ENCODE assay signal across 14 mouse cellular contexts in genomic region chr11:105388636-105389035, GRCm38 (mm10).
DNase-seq lines count a peak whose midpoint lies in the region; ATAC-seq lines count a peak whose summit lies in the region.
"Had no signal": no experiment of that assay in that cellular context is flagged by ENCODE, and none has a peak within 500 bp of the region (broad histone marks: within the 10 kb centered on the region; RNA-seq: fewer than 3 reads in every experiment).

No protein-coding gene starts in this region.

- no peak overlapping the region for H3K4me2 ChIP-seq in embryonic facial prominence, embryonic 11.5 days (ENCODE audit: low read depth, low read length)
- H3K4me2 ChIP-seq: neural tube, embryonic 15.5 days had no signal

- intact Hi-C loops in left cerebral cortex, postnatal 14 days (cut with DNase I), result no loop called here

- H3K9me3 ChIP-seq in embryonic facial prominence, embryonic 11.5 days (replicated peaks; ENCODE audit: control insufficient read depth, low read length), result no peaks in the 10 kb centered on the region
- peaks cover 6% of the 10 kb centered on the region; the same call in 1 of the 2 replicates for H3K9me3 ChIP-seq in embryonic facial prominence, embryonic 10.5 days
- H3K9me3 ChIP-seq: neural tube, embryonic 15.5 days had no signal

- H3K4me3 ChIP-seq in embryonic facial prominence, embryonic 11.5 days (ENCODE audit: low read depth, low read length), result no peak overlapping the region
- no peak overlapping the region for H3K4me3 ChIP-seq in embryonic facial prominence, embryonic 10.5 days
- H3K4me3 ChIP-seq: neural tube, embryonic 15.5 days had no signal

- peak; percentile 15 for DNase-seq in embryonic facial prominence, embryonic 11.5 days (ENCODE audit: low spot score)
- no peak for DNase-seq in embryonic facial prominence, embryonic 10.5 days (ENCODE audit: low spot score)
- DNase-seq in layer of hippocampus, adult 11-12 months (ENCODE audit: low spot score), result peak; percentile 46
- DNase-seq in layer of hippocampus, postnatal 25 days (ENCODE audit: extremely low spot score in 1 of 2, low spot score in 1 of 2), result no peak
- DNase-seq in R1 (ENCODE audit: low read depth, low spot score), result peak; percentile 42
- peak; percentile 58 to 74 for DNase-seq in left cerebral cortex, postnatal 14 days (ENCODE audit: low spot score in 2 of 2)
- no peak for DNase-seq in cerebellum, adult 18-20 months
- no peak for DNase-seq in testis, postnatal 14 days (ENCODE audit: low spot score)
- DNase-seq: adrenal gland, adult 2 months; cerebellum, adult 2 months; heart, adult 18-20 months; heart, postnatal 4 days; kidney, postnatal 36 days had no signal

- no peak for ATAC-seq in embryonic facial prominence, embryonic 11.5 days (replicated peaks; ENCODE audit: insufficient number of reproducible peaks, low FRiP score, low TSS enrichment, low read depth)

- WGBS in embryonic facial prominence, embryonic 11.5 days, result 48% methylated on average over 2 of the region's 2 CpGs
- 66% methylated on average over 2 of the region's 2 CpGs for WGBS in embryonic facial prominence, embryonic 10.5 days

- no peak overlapping the region for H3K27ac ChIP-seq in embryonic facial prominence, embryonic 11.5 days (replicated peaks; ENCODE audit: low read depth, low read length)
- H3K27ac ChIP-seq in embryonic facial prominence, embryonic 10.5 days (replicated peaks), result no peak overlapping the region
- H3K27ac ChIP-seq: neural tube, embryonic 15.5 days had no signal

- H3K36me3 ChIP-seq in embryonic facial prominence, embryonic 11.5 days (replicated peaks; ENCODE audit: control insufficient read depth, insufficient read depth, low read depth, low read length), result no peaks in the 10 kb centered on the region
- H3K36me3 ChIP-seq in embryonic facial prominence, embryonic 10.5 days (replicated peaks), result no peaks in the 10 kb centered on the region
- H3K36me3 ChIP-seq: neural tube, embryonic 15.5 days had no signal

- H3K9ac ChIP-seq in embryonic facial prominence, embryonic 11.5 days (replicated peaks; ENCODE audit: low read length), result no peak overlapping the region
- H3K9ac ChIP-seq: neural tube, embryonic 15.5 days had no signal

- H3K27me3 ChIP-seq in embryonic facial prominence, embryonic 11.5 days (ENCODE audit: control insufficient read depth, insufficient read depth, low read length), result no peaks in the 10 kb centered on the region
- H3K27me3 ChIP-seq in embryonic facial prominence, embryonic 10.5 days (replicated peaks; ENCODE audit: low read depth, poor library complexity, severe bottlenecking), result no peaks in the 10 kb centered on the region
- H3K27me3 ChIP-seq: neural tube, embryonic 15.5 days had no signal

- H3K4me1 ChIP-seq in embryonic facial prominence, embryonic 11.5 days (ENCODE audit: control insufficient read depth, insufficient read depth, low read length), result no peaks in the 10 kb centered on the region
- peaks cover 9% of the 10 kb centered on the region; the same call in 1 of the 2 replicates for H3K4me1 ChIP-seq in embryonic facial prominence, embryonic 10.5 days

Comparison
In these comparisons a context has a peak if more than half of its experiments do, and no peak if none do; other contexts are left out.
1. DNase-seq: peak in embryonic facial prominence, embryonic 11.5 days (single experiment), layer of hippocampus, adult 11-12 months (single experiment), R1 (single experiment) and left cerebral cortex, postnatal 14 days (2 of 2); none in embryonic facial prominence, embryonic 10.5 days (single experiment), layer of hippocampus, postnatal 25 days (0 of 2), cerebellum, adult 18-20 months (0 of 2) and testis, postnatal 14 days (single experiment).